Mouse (Mus musculus) embryo, embryonic 9.5 days (tissue): ENCODE data around the gene Cd248.

Source experiments
- DNase-seq: peaks from one replicate; pipeline ENCODE4 v3.0.0-alpha.2; 2017; ENCODE audit errors: extremely low spot score

Gene Cd248

GRCm38 (mm10) chr19:5067867-5068569 lies at the start of gene Cd248:
Gene Cd248 (plus strand): TSS chr19:5068078.
- peak; percentile 79 for DNase-seq

- no peak for DNase-seq
These were observed 49.7 kb upstream of the Cd248 start for GRCm38 (mm10) chr19:5018191-5018590.

GRCm38 (mm10) chr19:5021416-5021815 lies 46.5 kb upstream of the Cd248 start:
- DNase-seq = no peak

- DNase-seq = peak; percentile 96
These were observed 44.0 kb upstream of the Cd248 start, which contains the start of gene Slc29a2 for GRCm38 (mm10) chr19:5023621-5024479. Gene Slc29a2 (plus strand): TSS chr19:5023860.

GRCm38 (mm10) chr19:5026111-5026510 lies 41.8 kb upstream of the Cd248 start:
- DNase-seq = no peak

- no peak for DNase-seq
These were observed 35.2 kb upstream of the Cd248 start for GRCm38 (mm10) chr19:5032686-5033085.

- DNase-seq = no peak
These were observed 31.3 kb upstream of the Cd248 start for GRCm38 (mm10) chr19:5036577-5036976.

GRCm38 (mm10) chr19:5037678-5038571 lies 30.0 kb upstream of the Cd248 start:
- peak; percentile 93 for DNase-seq

- DNase-seq = peak; percentile 91
These were observed 29.1 kb upstream of the Cd248 start, which contains the start of the genes B4gat1 and AC124502.3 for GRCm38 (mm10) chr19:5038709-5039156. Gene B4gat1 (plus strand): TSS chr19:5038826. Gene AC124502.3 (plus strand): TSS chr19:5038891.

- DNase-seq = no peak
These were observed 28.4 kb upstream of the Cd248 start for GRCm38 (mm10) chr19:5039301-5040114.

- DNase-seq = peak; percentile 93
These were observed 26.9 kb upstream of the Cd248 start, which contains the start of gene Brms1 for GRCm38 (mm10) chr19:5040862-5041523. Gene Brms1 (plus strand): TSS chr19:5041354.

- DNase-seq = no peak
These were observed 26.3 kb upstream of the Cd248 start for GRCm38 (mm10) chr19:5041588-5041987.

- no peak for DNase-seq
These were observed 22.3 kb upstream of the Cd248 start for GRCm38 (mm10) chr19:5045531-5045930.

- DNase-seq = no peak
These were observed 19.5 kb upstream of the Cd248 start for GRCm38 (mm10) chr19:5048138-5049056.

GRCm38 (mm10) chr19:5049325-5049724 lies 18.6 kb upstream of the Cd248 start:
- DNase-seq = no peak

GRCm38 (mm10) chr19:5050047-5050905 lies 17.6 kb upstream of the Cd248 start, which contains the start of gene Rin1:
Gene Rin1 (plus strand): TSS chr19:5050481.
- peak; percentile 76 for DNase-seq

GRCm38 (mm10) chr19:5051031-5051430 lies 16.8 kb upstream of the Cd248 start:
- no peak for DNase-seq

- no peak for DNase-seq
These were observed 16.4 kb upstream of the Cd248 start for GRCm38 (mm10) chr19:5051515-5051914.
